Mouse (Mus musculus) heart, adult 8-10 months (tissue): ENCODE results near the gene Igsf8. TPM values are rescaled to one million over a fixed set of nuclear protein-coding genes. Genes with fewer than 3 reads are reported as not detected.
A peak's percentile ranks its signal among the peaks of the same experiment; 100 is the strongest.

Source experiments
- DNase-seq: peaks from one replicate; pipeline ENCODE4 v3.0.0; 2022; ENCODE audit warnings: low spot score
- total RNA-seq, 4 experiments: library from RNA; stranded (reverse); gene quantifications; 2 replicates each; pipeline ENCODE4 v1.2.4; 2022

Igsf8 gene
- total RNA-seq, 4 experiments from 2014 or later = 9.8 to 12.2 (median 11.5) TPM

DNA sequence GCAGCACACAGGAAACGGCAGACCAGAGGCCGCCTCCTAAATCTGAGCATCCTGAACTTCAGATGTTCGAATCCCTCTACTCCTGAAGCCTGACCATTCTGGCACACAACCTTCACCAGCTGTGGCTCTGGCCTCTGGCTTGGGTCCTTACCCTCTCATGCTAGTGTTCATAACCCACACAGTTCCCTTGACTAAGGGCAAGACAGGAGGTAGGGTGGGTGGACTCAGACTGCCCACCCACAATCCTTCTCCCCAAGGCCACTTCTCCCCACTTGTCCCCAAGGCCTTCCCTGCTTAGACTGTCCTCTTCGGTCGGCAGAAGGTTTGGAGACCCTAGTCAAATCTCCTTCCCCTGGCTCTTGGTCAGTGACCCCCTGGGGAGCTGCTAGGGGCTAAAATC, 88.1 kb downstream of the Igsf8 start:
- DNase-seq = no peak

DNA sequence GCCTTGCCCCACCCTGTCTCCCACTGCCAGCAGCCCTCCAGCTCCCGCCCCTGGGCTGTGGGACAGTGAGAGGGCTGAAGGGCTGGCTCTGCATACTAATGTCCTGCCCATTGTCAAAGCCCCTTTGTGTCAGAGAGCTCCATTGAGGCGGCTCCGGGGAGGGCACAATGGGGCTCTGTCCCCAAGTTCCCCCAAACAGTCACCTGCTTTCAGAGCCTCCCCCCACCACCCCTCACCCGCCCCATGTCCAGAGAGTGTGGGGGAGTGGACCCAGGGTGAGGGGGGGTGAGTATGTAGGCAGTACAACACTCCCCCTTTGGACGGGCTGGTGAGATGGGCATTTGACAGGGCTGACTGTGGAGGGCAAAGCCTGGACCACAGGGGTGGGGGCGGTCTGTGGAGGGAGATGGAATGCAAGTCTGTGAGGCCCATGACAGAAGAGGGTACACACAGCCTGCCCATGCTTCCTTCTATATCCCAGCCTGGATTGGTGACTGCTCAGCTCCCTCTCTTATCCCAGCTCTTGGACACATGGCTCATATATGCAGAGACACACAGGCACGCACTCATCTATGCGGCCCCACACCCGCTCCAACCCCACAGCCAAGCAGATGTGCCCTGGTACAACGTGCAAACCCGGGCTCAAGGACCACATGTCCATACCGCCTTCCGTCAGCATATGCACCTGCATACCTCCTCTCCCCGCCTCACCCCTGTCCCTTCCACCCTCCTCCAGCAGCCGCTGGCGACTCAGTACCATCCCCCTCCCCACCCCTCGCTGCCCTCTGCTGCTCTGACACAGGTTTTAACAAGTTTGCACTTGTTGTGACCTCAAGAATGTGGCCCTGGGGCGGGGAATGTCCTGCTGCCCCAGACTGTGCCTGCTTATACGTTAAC, 88.7 kb downstream of the Igsf8 start:
- DNase-seq = no peak

DNA sequence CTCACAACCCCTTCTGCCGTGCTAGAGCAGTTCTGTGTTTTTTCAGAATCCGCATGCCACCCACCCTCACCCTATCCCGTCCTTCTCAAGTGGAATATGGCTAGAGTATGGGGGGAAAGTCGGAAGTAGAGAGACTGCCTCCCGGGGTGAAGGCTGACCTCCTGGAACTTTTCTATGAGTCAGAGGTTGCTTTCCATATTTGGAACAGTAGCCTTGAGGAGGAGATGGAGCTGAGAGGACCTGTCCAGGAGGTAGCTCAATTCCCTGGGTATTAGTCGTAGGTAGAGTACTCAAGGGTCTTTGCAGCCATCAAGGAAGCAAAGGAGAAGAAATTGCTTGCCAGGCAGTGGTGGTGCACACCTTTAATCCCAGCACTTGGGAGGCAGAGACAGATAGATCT, 90.6 kb downstream of the Igsf8 start:
- no peak for DNase-seq

DNA sequence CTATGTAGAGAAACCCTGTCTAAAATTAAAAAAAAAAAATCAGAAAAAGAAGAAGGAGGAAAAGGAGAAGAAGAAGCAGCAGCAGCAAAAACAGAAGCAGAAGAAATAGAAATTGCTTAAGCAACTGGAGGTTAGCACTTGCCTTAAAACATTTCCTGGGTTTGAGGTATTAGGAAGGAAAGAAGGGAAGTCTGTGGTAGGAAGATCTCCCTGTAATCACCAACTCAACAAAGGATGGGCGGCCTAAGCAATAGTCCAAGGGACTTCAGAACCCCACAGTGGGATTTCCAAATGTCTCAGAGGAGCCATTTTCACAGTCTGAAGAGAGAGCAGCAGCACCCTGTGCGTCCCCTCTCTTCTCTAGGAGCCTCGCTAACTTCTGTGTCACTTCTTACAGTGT, 91.0 kb downstream of the Igsf8 start:
- no peak for DNase-seq

DNA sequence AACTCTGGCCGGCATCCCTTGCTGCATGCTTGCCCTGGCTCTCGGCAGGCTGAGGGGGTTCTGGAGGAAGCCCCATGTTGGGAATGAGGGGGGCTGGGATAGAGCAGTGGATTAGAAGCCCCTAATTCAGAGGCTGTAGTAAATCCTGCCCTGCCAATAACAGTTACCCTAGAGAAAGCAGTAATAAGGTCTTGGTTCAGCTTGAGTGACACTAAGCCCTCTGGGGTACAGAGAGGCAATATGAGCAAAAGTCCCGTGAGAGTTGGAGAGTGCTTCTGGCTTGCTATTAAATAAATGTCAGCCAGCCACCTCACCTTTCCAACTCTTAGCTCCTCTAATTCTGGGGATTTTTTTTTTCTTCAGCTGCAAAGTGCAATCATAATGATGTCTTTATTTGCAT, 93.9 kb downstream of the Igsf8 start:
- no peak for DNase-seq

DNA sequence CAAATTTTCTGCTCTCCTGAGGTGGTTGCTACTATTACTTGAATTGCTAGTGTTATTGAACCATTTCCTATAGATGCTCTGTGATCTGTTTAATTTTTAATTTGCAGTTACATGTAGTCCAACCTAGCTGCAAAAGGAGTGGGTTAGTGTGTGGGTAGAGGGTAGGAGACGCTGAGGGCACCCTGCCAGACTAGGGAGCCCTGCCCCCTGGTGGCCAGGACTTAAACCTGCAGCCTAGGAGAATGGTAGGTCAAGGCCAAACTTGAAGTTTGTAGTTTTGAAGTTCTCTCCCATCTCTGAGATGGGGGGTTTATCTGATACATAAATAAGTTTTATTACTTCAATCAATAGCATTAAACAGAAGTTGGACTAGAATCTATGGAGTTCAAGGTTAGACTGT, 96.1 kb downstream of the Igsf8 start:
- DNase-seq = peak; percentile 46

DNA sequence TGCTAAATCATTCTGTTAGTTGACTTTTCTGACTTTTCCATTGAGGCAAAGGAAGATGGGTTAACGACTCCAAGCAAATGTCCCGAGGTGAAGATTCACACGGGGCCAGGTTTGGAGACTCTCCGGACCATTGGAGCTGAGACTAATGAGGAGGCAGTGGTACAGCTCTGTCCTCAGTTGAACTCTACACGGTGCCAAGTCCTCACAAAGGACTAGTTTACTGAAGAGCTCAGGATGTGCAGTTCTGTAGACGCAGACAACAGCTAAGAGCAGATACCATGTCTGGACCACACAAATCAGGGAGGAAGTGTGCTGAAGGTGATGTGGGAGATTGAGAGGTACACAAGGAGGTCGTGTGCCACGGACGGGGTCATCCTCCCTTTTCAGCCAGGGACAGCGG, 96.9 kb downstream of the Igsf8 start:
- DNase-seq = no peak

DNA sequence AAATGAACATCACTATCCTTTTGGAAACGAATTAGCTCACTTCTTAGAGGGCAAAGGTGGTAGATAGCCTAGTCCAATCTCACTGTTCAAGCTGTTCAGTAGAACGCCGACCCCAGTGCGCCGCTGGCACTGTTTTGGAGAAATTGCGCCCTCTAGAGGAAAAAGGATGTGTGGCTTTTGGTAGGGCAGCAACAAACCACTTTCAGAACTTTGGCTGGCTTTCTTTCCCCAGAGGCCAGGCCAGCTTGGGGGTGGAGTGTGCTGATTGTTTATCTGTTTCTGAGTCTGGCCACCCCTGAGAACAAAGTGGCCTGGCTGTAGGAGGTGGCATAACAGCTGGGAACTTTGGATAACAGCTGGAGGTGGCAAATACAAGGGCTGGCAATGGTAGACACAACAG, 103.2 kb downstream of the Igsf8 start:
- DNase-seq = peak; percentile 40

DNA sequence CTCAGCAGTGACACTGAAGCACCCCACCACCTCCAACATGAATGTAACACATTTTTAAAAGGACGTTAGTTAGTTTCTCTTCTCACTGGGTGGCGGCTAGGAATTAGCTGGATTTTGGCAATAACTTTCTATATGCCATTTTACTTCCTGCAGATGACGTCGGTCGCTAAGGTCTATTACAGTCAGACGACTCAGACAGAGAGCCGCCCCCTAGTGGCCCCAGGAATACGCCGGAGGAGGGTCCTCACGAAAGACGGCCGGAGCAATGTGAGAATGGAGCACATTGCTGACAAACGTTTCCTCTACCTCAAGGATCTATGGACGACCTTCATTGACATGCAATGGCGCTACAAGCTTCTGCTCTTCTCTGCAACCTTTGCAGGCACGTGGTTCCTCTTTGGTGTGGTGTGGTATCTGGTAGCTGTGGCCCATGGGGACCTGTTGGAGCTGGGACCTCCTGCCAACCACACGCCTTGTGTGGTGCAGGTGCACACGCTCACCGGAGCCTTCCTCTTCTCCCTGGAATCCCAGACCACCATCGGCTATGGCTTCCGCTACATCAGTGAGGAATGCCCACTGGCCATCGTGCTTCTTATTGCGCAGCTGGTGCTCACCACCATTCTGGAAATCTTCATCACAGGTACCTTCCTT, 107.5 kb downstream of the Igsf8 start:
- DNase-seq = no peak

Other genes with a start within 250 kb of the Igsf8 start
- 1 to 10 TPM in 2 of 4 experiments, under 1 TPM in 2; 0.86 to 1.7 (median 1.1) TPM for gene Vangl2, start 233.2 kb upstream of the Igsf8 start, total RNA-seq
- gene Nhlh1, start 204.1 kb upstream of the Igsf8 start, total RNA-seq = not detected
- 100 to 1,000 TPM; 103 to 115 (median 113) TPM for gene Copa, start 179.1 kb upstream of the Igsf8 start, total RNA-seq
- gene Ncstn, start 178.8 kb upstream of the Igsf8 start, total RNA-seq = 10 to 100 TPM; 42.1 to 47.9 (median 44.0) TPM
- 100 to 1,000 TPM; 108 to 144 (median 125) TPM for gene Pex19, start 134.9 kb upstream of the Igsf8 start, total RNA-seq
- gene Dcaf8, start 113.6 kb upstream of the Igsf8 start, total RNA-seq = 100 to 1,000 TPM; 120 to 132 (median 125) TPM
- gene Pea15a, start 54.8 kb upstream of the Igsf8 start, total RNA-seq = 10 to 100 TPM; 41.7 to 74.1 (median 60.0) TPM
- gene Casq1, start 41.8 kb upstream of the Igsf8 start, total RNA-seq = 1 to 10 TPM; 2.5 to 6.9 (median 3.7) TPM
- not detected for gene Atp1a4, start 3.2 kb upstream of the Igsf8 start, total RNA-seq
- gene Atp1a2, start 36.4 kb downstream of the Igsf8 start, total RNA-seq = 100 to 1,000 TPM; 457 to 541 (median 497) TPM
- not detected for gene Kcnj9, start 67.7 kb downstream of the Igsf8 start, total RNA-seq
- gene Kcnj10, start 79.6 kb downstream of the Igsf8 start, total RNA-seq = under 1 TPM; 0.11 to 0.23 (median 0.16) TPM
- gene Pigm, start 114.9 kb downstream of the Igsf8 start, total RNA-seq = 1 to 10 TPM; 3.1 to 4.2 (median 3.6) TPM
- gene Slamf9, start 213.7 kb downstream of the Igsf8 start, total RNA-seq = 1 to 10 TPM in 2 of 4 experiments, under 1 TPM in 2; 0.27 to 2.3 (median 1.1) TPM
- gene Igsf9, start 220.1 kb downstream of the Igsf8 start, total RNA-seq = under 1 TPM; 0.12 to 0.87 (median 0.78) TPM
- 10 to 100 TPM; 37.8 to 77.3 (median 50.1) TPM for gene Tagln2, start 238.4 kb downstream of the Igsf8 start, total RNA-seq